Mouse (Mus musculus) ES-Bruce4 (cell line): ENCODE results near the gene Sgip1.

Experiments used
- CTCF ChIP-seq: IDR thresholded peaks from one replicate; pipeline ENCODE4 v1.8.1; 2011; ENCODE audit warnings: low read depth, low read length
- EP300 ChIP-seq: IDR thresholded peaks from 2 replicates; pipeline ENCODE4 v1.6.1; 2011; ENCODE audit warnings: low read depth, low read length; ENCODE audit not compliant: insufficient read depth
- POLR2A ChIP-seq: IDR thresholded peaks from one replicate; pipeline ENCODE4 v1.8.1; 2011; ENCODE audit warnings: low read length; ENCODE audit not compliant: insufficient read depth

- TF ChIP-seq CTCF (no peak), EP300 (no peak), POLR2A (no peak)
Measured at GRCm38 (mm10) chr4:102913700-102914327, 172.7 kb downstream of the Sgip1 start.
